Mouse (Mus musculus): ENCODE data around the gene Slc5a1. TPM values are rescaled to one million over a fixed set of nuclear protein-coding genes. Genes with fewer than 3 reads are reported as not detected.

The Slc5a1 gene
- 11.9 and 12.5 TPM in 2 replicates for polyA plus RNA-seq (2015; fragmentation: Nextera tagmentation; extraction: Ambion mirVana)

- WGBS = 11% methylated on average over 25 of the region's 25 CpGs
- peak; percentile 53 for ATAC-seq (ENCODE audit: insufficient read depth, low FRiP score, low read depth)
- Histone ChIP-seq H3K27ac (no peak within 1 kb of the TSS), H3K36me3 (no peaks in the 10 kb centered on the region), H3K9ac (no peak within 1 kb of the TSS), H3K27me3 (replicated peaks) (peaks cover 18% of the 10 kb centered on the region), H3K4me1 (no peaks in the 10 kb centered on the region), H3K9me3 (no peaks in the 10 kb centered on the region), H3K4me3 (replicated peaks) (peak within 1 kb of the TSS; percentile 27), H3K4me2 (peak within 1 kb of the TSS; percentile 43)
Measured at GRCm38 (mm10) chr5:33104025-33104481, at the start of gene Slc5a1. Gene Slc5a1 (plus strand): TSS chr5:33104219.

- no peak overlapping the region for H3K4me2 ChIP-seq
- H3K9ac ChIP-seq = no peak overlapping the region
- H3K27me3 ChIP-seq (replicated peaks) = no peaks in the 10 kb centered on the region
- no peaks in the 10 kb centered on the region for H3K9me3 ChIP-seq
- no peak overlapping the region for H3K27ac ChIP-seq
- WGBS = 72% methylated on average over 10 of the region's 10 CpGs
- H3K4me1 ChIP-seq = no peaks in the 10 kb centered on the region
- no peaks in the 10 kb centered on the region for H3K36me3 ChIP-seq
- H3K4me3 ChIP-seq (replicated peaks) = no peak overlapping the region
- ATAC-seq (ENCODE audit: insufficient read depth, low FRiP score, low read depth) = no peak
Measured at GRCm38 (mm10) chr5:33056126-33056765, 47.8 kb upstream of the Slc5a1 start.

- ATAC-seq (ENCODE audit: insufficient read depth, low FRiP score, low read depth) = no peak
- H3K9me3 ChIP-seq = no peaks in the 10 kb centered on the region
- no peak overlapping the region for H3K4me3 ChIP-seq (replicated peaks)
- no peak overlapping the region for H3K4me2 ChIP-seq
- no peak overlapping the region for H3K9ac ChIP-seq
- no peaks in the 10 kb centered on the region for H3K27me3 ChIP-seq (replicated peaks)
- H3K36me3 ChIP-seq = no peaks in the 10 kb centered on the region
- no peaks in the 10 kb centered on the region for H3K4me1 ChIP-seq
- H3K27ac ChIP-seq = no peak overlapping the region
Measured at GRCm38 (mm10) chr5:33070071-33070470, 33.9 kb upstream of the Slc5a1 start.

- Histone ChIP-seq H3K9ac (no peak overlapping the region), H3K27me3 (replicated peaks) (no peaks in the 10 kb centered on the region), H3K4me1 (no peaks in the 10 kb centered on the region), H3K27ac (no peak overlapping the region), H3K9me3 (no peaks in the 10 kb centered on the region), H3K36me3 (no peaks in the 10 kb centered on the region), H3K4me3 (replicated peaks) (no peak overlapping the region), H3K4me2 (no peak overlapping the region)
- peak; percentile 47; the same call in 1 of the 2 replicates for ATAC-seq (ENCODE audit: insufficient read depth, low FRiP score, low read depth)
- WGBS = 55% methylated on average over 6 of the region's 6 CpGs
Measured at GRCm38 (mm10) chr5:33076490-33077191, 27.4 kb upstream of the Slc5a1 start.

- Histone ChIP-seq H3K36me3 (no peaks in the 10 kb centered on the region), H3K9me3 (no peaks in the 10 kb centered on the region), H3K27me3 (replicated peaks) (no peaks in the 10 kb centered on the region), H3K4me2 (no peak overlapping the region), H3K4me1 (no peaks in the 10 kb centered on the region), H3K9ac (no peak overlapping the region), H3K27ac (no peak overlapping the region), H3K4me3 (replicated peaks) (no peak overlapping the region)
- no peak for ATAC-seq (ENCODE audit: insufficient read depth, low FRiP score, low read depth)
- 82% methylated on average over 1 of the region's 1 CpGs for WGBS
Measured at GRCm38 (mm10) chr5:33082896-33083295, 21.1 kb upstream of the Slc5a1 start.

GRCm38 (mm10) chr5:33084599-33084998 is 19.4 kb upstream of the Slc5a1 start:
- no peak overlapping the region for H3K27ac ChIP-seq
- ATAC-seq (ENCODE audit: insufficient read depth, low FRiP score, low read depth) = no peak

GRCm38 (mm10) chr5:33091342-33091741 is 12.7 kb upstream of the Slc5a1 start:
- Histone ChIP-seq H3K9ac (no peak overlapping the region), H3K36me3 (no peaks in the 10 kb centered on the region), H3K4me3 (replicated peaks) (no peak overlapping the region), H3K4me1 (no peaks in the 10 kb centered on the region), H3K27me3 (replicated peaks) (no peaks in the 10 kb centered on the region), H3K4me2 (no peak overlapping the region), H3K27ac (no peak overlapping the region), H3K9me3 (no peaks in the 10 kb centered on the region)
- WGBS = 79% methylated on average over 6 of the region's 6 CpGs
- ATAC-seq (ENCODE audit: insufficient read depth, low FRiP score, low read depth) = no peak

More at GRCm38 (mm10) chr5:33084599-33084998, 19.4 kb upstream of the Slc5a1 start:
- H3K9ac ChIP-seq = no peak overlapping the region
- no peaks in the 10 kb centered on the region for H3K36me3 ChIP-seq
- 88% methylated on average over 5 of the region's 5 CpGs for WGBS
- H3K4me3 ChIP-seq (replicated peaks) = no peak overlapping the region
- H3K27me3 ChIP-seq (replicated peaks) = no peaks in the 10 kb centered on the region
- H3K4me1 ChIP-seq = no peaks in the 10 kb centered on the region
- H3K9me3 ChIP-seq = no peaks in the 10 kb centered on the region
- H3K4me2 ChIP-seq = no peak overlapping the region

- H3K27me3 ChIP-seq (replicated peaks) = no peaks in the 10 kb centered on the region
- WGBS = 73% methylated on average over 4 of the region's 4 CpGs
- no peak overlapping the region for H3K27ac ChIP-seq
- no peak overlapping the region for H3K9ac ChIP-seq
- H3K4me1 ChIP-seq = no peaks in the 10 kb centered on the region
- ATAC-seq (ENCODE audit: insufficient read depth, low FRiP score, low read depth) = no peak
- H3K9me3 ChIP-seq = no peaks in the 10 kb centered on the region
- H3K36me3 ChIP-seq = no peaks in the 10 kb centered on the region
- no peak overlapping the region for H3K4me3 ChIP-seq (replicated peaks)
- no peak overlapping the region for H3K4me2 ChIP-seq
Measured at GRCm38 (mm10) chr5:33095315-33095714, 8.7 kb upstream of the Slc5a1 start.

GRCm38 (mm10) chr5:33102369-33103055 is 1.5 kb upstream of the Slc5a1 start:
- Histone ChIP-seq H3K4me3 (replicated peaks) (no peak overlapping the region), H3K27ac (no peak overlapping the region), H3K9me3 (no peaks in the 10 kb centered on the region), H3K4me2 (no peak overlapping the region), H3K27me3 (replicated peaks) (peaks cover 18% of the 10 kb centered on the region), H3K4me1 (no peaks in the 10 kb centered on the region), H3K9ac (no peak overlapping the region), H3K36me3 (no peaks in the 10 kb centered on the region)
- ATAC-seq (ENCODE audit: insufficient read depth, low FRiP score, low read depth) = no peak
- 57% methylated on average over 12 of the region's 12 CpGs for WGBS

- no peak for ATAC-seq (ENCODE audit: insufficient read depth, low FRiP score, low read depth)
- Histone ChIP-seq H3K27me3 (replicated peaks) (peaks cover 18% of the 10 kb centered on the region), H3K4me2 (peak overlapping the region; percentile 43; the same call in 1 of the 2 replicates), H3K4me1 (no peaks in the 10 kb centered on the region), H3K9ac (no peak overlapping the region), H3K36me3 (no peaks in the 10 kb centered on the region), H3K9me3 (no peaks in the 10 kb centered on the region), H3K27ac (no peak overlapping the region), H3K4me3 (replicated peaks) (peak overlapping the region; percentile 27)
- 34% methylated on average over 1 of the region's 1 CpGs for WGBS
Measured at GRCm38 (mm10) chr5:33104876-33105275, 857 bp downstream of the Slc5a1 start.

GRCm38 (mm10) chr5:33105660-33106059 is 1.6 kb downstream of the Slc5a1 start:
- Histone ChIP-seq H3K27ac (no peak overlapping the region), H3K4me3 (replicated peaks) (no peak overlapping the region), H3K9me3 (no peaks in the 10 kb centered on the region), H3K27me3 (replicated peaks) (peaks cover 18% of the 10 kb centered on the region), H3K9ac (no peak overlapping the region), H3K36me3 (no peaks in the 10 kb centered on the region), H3K4me1 (no peaks in the 10 kb centered on the region), H3K4me2 (no peak overlapping the region)
- ATAC-seq (ENCODE audit: insufficient read depth, low FRiP score, low read depth) = no peak
- 74% methylated on average over 6 of the region's 6 CpGs for WGBS

- no peak overlapping the region for H3K4me3 ChIP-seq (replicated peaks)
- H3K27ac ChIP-seq = no peak overlapping the region
- ATAC-seq (ENCODE audit: insufficient read depth, low FRiP score, low read depth) = no peak
- H3K4me2 ChIP-seq = no peak overlapping the region
- H3K9me3 ChIP-seq = no peaks in the 10 kb centered on the region
- no peak overlapping the region for H3K9ac ChIP-seq
- no peaks in the 10 kb centered on the region for H3K36me3 ChIP-seq
- H3K4me1 ChIP-seq = no peaks in the 10 kb centered on the region
- peaks cover 18% of the 10 kb centered on the region for H3K27me3 ChIP-seq (replicated peaks)
- 79% methylated on average over 6 of the region's 6 CpGs for WGBS
Measured at GRCm38 (mm10) chr5:33107056-33107455, 3.0 kb downstream of the Slc5a1 start.

All from stomach, embryonic 15.5 days (tissue).